Mouse (Mus musculus): Measurements from ENCODE around the gene Tex30. TPM values are rescaled to one million over a fixed set of nuclear protein-coding genes. Genes with fewer than 3 reads are reported as not detected.
A peak's percentile ranks its signal among the peaks of the same experiment; 100 is the strongest.

Tex30 gene
- polyA plus RNA-seq, 1 experiment from 2014 or later: 36.0 TPM

DNA sequence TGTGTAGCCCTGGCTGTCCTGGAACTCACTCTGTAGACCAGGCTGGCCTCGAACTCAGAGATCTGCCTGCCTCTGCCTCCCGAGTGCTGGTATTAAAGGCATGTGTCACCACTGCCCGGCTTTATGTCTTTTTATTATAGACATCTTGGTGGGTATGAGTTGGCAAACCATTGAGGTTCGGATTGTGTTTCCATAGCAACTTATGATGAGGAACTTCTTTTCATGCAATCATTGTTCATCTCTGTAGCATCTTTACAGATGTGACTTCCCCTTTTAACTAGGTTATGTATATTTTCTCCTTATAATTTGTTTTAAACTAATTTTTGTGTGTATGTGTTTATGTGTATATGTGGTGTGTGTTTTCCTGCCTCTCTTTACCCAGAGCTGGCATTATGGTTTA lies 23.3 kb upstream of the Tex30 start:
- ATAC-seq (no peak), DNase-seq (ENCODE audit: low spot score) (no peak)
- no peak overlapping the region for H3K27ac ChIP-seq (ENCODE audit: low read length)
- no peak for TF ChIP-seq CTCF (IDR thresholded peaks at IDR 0.05)
- TF ChIP-seq EP300 (IDR thresholded peaks at IDR 0.05): no peak
- WGBS: 90% methylated on average over 4 of the region's 4 CpGs
- peaks cover 7% of the 10 kb centered on the region; the same call in 1 of the 2 replicates for H3K36me3 ChIP-seq (ENCODE audit: insufficient read depth, low read length)
- no peaks in the 10 kb centered on the region for H3K9me3 ChIP-seq (ENCODE audit: low read length)
- H3K4me2 ChIP-seq (replicated peaks; ENCODE audit: low read depth, low read length): no peak overlapping the region
- H3K9ac ChIP-seq (replicated peaks; ENCODE audit: low read depth): no peak overlapping the region
- H3K4me3 ChIP-seq (ENCODE audit: low read depth, low read length): no peak overlapping the region
- H3K27me3 ChIP-seq (replicated peaks; ENCODE audit: insufficient read depth, low read length): no peaks in the 10 kb centered on the region
- H3K4me1 ChIP-seq (ENCODE audit: insufficient read depth, low read depth, low read length): no peaks in the 10 kb centered on the region

DNA sequence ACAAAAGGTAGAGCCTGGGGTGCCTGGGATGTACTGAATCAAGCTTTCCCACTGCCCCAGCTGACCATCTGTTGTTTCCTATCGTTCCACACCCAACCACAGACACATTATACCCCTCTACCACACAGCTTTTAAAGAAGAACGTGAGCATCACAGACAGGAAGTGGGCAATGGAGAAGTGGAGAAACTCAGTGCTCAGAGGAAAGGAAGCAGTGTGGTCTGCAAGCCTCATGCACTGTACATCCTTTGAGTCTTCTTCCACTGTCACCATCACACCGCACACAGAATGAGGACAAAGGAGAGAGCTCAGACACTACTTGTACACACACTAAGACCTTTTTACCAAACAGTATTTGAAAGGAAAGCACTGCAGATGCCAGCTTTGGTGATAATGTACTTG lies 20.0 kb upstream of the Tex30 start:
- no peak for ATAC-seq
- no peaks in the 10 kb centered on the region for H3K27me3 ChIP-seq (replicated peaks; ENCODE audit: insufficient read depth, low read length)
- H3K9ac ChIP-seq (replicated peaks; ENCODE audit: low read depth): no peak overlapping the region
- no peak for DNase-seq (ENCODE audit: low spot score)
- H3K4me2 ChIP-seq (replicated peaks; ENCODE audit: low read depth, low read length): no peak overlapping the region
- WGBS: 74% methylated on average over 3 of the region's 3 CpGs
- peaks cover 5% of the 10 kb centered on the region; the same call in 1 of the 2 replicates for H3K4me1 ChIP-seq (ENCODE audit: insufficient read depth, low read depth, low read length)
- H3K4me3 ChIP-seq (ENCODE audit: low read depth, low read length): no peak overlapping the region
- H3K27ac ChIP-seq (ENCODE audit: low read length): no peak overlapping the region
- no peaks in the 10 kb centered on the region for H3K36me3 ChIP-seq (ENCODE audit: insufficient read depth, low read length)
- TF ChIP-seq EP300 (IDR thresholded peaks at IDR 0.05) (no peak), CTCF (IDR thresholded peaks at IDR 0.05) (no peak)
- no peaks in the 10 kb centered on the region for H3K9me3 ChIP-seq (ENCODE audit: low read length)

DNA sequence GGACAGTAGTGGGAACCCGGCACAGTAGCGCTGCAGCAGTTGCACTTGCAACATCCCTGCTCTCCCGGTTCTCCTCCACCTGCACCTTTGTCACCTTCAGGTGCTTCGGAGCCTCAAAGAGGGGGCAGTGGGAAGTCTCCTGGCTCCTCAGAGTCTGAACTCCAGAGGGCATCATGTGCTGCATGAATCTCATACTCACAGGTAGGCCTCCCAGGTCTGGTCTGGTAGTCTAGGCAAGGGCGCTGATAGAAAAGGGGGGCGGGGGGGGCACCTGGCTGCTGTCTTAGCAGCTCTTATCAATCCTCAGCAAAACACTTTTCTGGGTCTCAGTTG lies 17.8 kb upstream of the Tex30 start:
- DNase-seq (ENCODE audit: low spot score) (no peak), ATAC-seq (no peak)
- TF ChIP-seq CTCF (IDR thresholded peaks at IDR 0.05) (no peak), EP300 (IDR thresholded peaks at IDR 0.05) (no peak)
- WGBS: 7% methylated on average over 6 of the region's 6 CpGs
- peak overlapping the region; percentile 93 for H3K27ac ChIP-seq (ENCODE audit: low read length)
- no peaks in the 10 kb centered on the region for H3K9me3 ChIP-seq (ENCODE audit: low read length)
- H3K9ac ChIP-seq (replicated peaks; ENCODE audit: low read depth): peak overlapping the region; percentile 62; the same call in 1 of the 2 replicates
- H3K36me3 ChIP-seq (ENCODE audit: insufficient read depth, low read length): no peaks in the 10 kb centered on the region
- peaks cover 5% of the 10 kb centered on the region; the same call in 1 of the 2 replicates for H3K4me1 ChIP-seq (ENCODE audit: insufficient read depth, low read depth, low read length)
- peak overlapping the region; percentile 63 for H3K4me3 ChIP-seq (ENCODE audit: low read depth, low read length)
- H3K27me3 ChIP-seq (replicated peaks; ENCODE audit: insufficient read depth, low read length): no peaks in the 10 kb centered on the region
- peak overlapping the region; percentile 77 for H3K4me2 ChIP-seq (replicated peaks; ENCODE audit: low read depth, low read length)

DNA sequence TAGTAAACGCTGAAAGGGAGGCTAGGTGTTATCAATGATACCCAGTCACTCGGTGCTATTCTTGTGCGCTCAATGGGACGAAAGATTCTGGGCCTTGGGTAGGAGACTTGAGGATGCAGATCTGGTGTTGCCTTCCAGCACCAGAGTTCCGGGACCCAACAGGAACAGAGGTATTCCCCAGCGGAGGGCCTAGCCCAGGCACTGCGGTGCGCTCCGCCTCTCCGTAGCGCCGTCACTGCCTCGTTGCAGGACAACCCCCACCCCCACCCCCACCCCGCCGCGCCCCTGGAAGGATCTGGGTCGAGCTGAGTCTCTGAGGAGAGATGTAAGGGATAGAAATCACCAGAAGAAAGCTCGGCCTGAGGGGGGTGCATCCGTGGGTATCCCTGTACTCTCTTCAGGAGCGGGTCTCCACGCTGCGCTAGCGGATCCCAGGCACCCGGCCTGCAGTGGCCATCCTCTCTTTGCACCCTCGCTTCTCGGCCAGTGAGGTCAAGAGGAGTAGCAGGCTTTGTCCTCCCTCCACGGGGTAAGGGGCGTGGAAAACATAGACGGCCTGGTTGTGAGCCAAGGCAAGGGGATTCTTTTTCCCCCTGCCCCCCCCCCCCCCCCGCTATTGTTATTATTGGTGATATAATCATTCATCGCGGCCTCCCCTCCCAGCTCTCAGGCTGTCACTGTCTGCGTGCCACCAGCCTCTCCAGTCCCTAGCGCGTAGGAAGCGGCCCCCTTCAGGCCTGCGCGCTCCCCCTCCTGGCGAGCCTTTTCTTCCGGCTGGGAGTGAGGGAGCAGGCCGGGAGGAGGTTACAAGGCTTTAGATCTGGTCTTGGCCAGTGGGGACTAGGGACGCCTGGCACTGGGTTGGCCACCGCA lies 17.2 kb upstream of the Tex30 start:
- Histone ChIP-seq H3K4me1 (ENCODE audit: insufficient read depth, low read depth, low read length) (peaks cover 5% of the 10 kb centered on the region; the same call in 1 of the 2 replicates), H3K4me3 (ENCODE audit: low read depth, low read length) (peak overlapping the region; percentile 63), H3K36me3 (ENCODE audit: insufficient read depth, low read length) (no peaks in the 10 kb centered on the region), H3K9ac (replicated peaks; ENCODE audit: low read depth) (peak overlapping the region; percentile 62), H3K27me3 (replicated peaks; ENCODE audit: insufficient read depth, low read length) (no peaks in the 10 kb centered on the region), H3K9me3 (ENCODE audit: low read length) (no peaks in the 10 kb centered on the region), H3K27ac (ENCODE audit: low read length) (peak overlapping the region; percentile 93), H3K4me2 (replicated peaks; ENCODE audit: low read depth, low read length) (peak overlapping the region; percentile 77)
- under 1% methylated on average over 31 of the region's 43 CpGs for WGBS
- peak; percentile 88 for ATAC-seq
- DNase-seq (ENCODE audit: low spot score): peak; percentile 95
- TF ChIP-seq CTCF (IDR thresholded peaks at IDR 0.05) (peak; percentile 78), EP300 (IDR thresholded peaks at IDR 0.05) (no peak)

DNA sequence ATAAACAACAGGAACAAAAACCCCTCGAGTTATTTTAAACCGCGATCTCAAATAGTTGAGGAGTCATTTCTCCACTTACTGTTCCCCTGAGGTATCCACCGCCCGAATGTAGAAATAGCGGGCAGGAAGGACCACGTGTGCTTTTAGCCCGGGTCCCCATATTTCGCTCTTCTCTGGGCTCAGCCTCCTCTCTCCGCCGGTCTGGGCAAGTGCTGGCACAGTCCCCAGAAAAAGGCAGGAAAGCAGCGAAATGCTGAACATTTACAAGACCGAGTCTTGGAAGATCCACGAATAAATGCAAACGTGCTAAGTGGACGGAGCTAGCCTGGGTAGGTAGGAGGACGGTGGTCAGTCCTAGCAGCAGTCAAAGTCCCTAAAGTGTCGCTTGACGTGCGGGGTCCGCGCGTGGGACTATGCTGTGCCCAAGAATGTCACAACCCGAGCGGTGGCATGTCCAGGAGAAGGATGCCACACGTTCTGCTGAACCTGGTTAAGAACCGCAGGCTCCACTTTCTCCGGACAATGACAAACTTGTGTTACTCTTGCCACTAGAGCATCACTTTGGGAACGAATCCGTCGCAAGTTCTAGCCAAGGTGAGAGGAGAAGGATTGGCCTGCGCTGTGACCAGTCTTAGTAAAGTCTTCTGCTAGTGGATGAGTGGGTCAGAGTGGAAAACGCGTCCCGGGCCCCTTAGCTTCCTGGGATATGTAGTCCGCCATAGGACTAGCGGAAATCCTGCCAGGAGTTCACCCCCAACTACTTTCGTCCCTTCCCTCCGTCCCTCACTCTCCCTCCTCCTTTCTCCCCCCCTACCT lies 16.2 kb upstream of the Tex30 start, which contains the start of the genes Kdelc1 and Bivm:
Kdelc1 (minus strand) TSS at position 570 of the 816 bp plus-strand sequence.
Bivm (plus strand) TSS at position 719 of the 816 bp plus-strand sequence.
- Histone ChIP-seq H3K27me3 (replicated peaks; ENCODE audit: insufficient read depth, low read length) (no peaks in the 10 kb centered on the region), H3K36me3 (ENCODE audit: insufficient read depth, low read length) (no peaks in the 10 kb centered on the region), H3K4me3 (ENCODE audit: low read depth, low read length) (peak within 1 kb of the TSS; percentile 63), H3K27ac (ENCODE audit: low read length) (peak within 1 kb of the TSS; percentile 93), H3K9ac (replicated peaks; ENCODE audit: low read depth) (peak within 1 kb of the TSS; percentile 62), H3K9me3 (ENCODE audit: low read length) (no peaks in the 10 kb centered on the region), H3K4me1 (ENCODE audit: insufficient read depth, low read depth, low read length) (peaks cover 5% of the 10 kb centered on the region; the same call in 1 of the 2 replicates), H3K4me2 (replicated peaks; ENCODE audit: low read depth, low read length) (peak within 1 kb of the TSS; percentile 77)
- TF ChIP-seq EP300 (IDR thresholded peaks at IDR 0.05) (no peak), CTCF (IDR thresholded peaks at IDR 0.05) (no peak)
- peak; percentile 99 for DNase-seq (ENCODE audit: low spot score)
- peak; percentile 97 for ATAC-seq
- WGBS: under 1% methylated on average over 39 of the region's 39 CpGs

DNA sequence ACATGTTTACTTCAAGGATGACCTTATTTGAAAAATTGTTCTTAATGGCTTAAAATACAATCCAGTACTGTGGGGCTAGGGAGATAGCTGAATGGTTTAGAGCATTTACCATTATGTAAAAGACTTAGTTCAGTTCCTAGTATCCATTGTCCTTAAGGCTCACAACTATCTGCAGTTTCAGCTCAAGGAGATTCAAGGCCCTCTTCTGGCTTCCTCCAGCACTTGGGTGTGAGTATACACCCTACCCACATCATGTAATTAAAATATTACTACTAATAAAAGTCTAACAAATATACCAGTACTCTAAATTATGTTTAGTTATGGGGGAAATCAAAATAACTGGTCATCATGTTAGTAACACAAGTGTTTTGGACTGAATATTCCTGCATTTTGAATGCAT lies 15.3 kb upstream of the Tex30 start:
- Histone ChIP-seq H3K27ac (ENCODE audit: low read length) (no peak overlapping the region), H3K4me2 (replicated peaks; ENCODE audit: low read depth, low read length) (no peak overlapping the region), H3K36me3 (ENCODE audit: insufficient read depth, low read length) (no peaks in the 10 kb centered on the region; the same call in 1 of the 2 replicates), H3K27me3 (replicated peaks; ENCODE audit: insufficient read depth, low read length) (no peaks in the 10 kb centered on the region), H3K4me3 (ENCODE audit: low read depth, low read length) (no peak overlapping the region), H3K9me3 (ENCODE audit: low read length) (no peaks in the 10 kb centered on the region), H3K9ac (replicated peaks; ENCODE audit: low read depth) (no peak overlapping the region), H3K4me1 (ENCODE audit: insufficient read depth, low read depth, low read length) (peaks cover 5% of the 10 kb centered on the region; the same call in 1 of the 2 replicates)
- TF ChIP-seq CTCF (IDR thresholded peaks at IDR 0.05) (no peak), EP300 (IDR thresholded peaks at IDR 0.05) (no peak)
- ATAC-seq (no peak), DNase-seq (ENCODE audit: low spot score) (no peak)

Measured in lung, postnatal 0 days (tissue).